Mouse (Mus musculus) brain, embryonic 14.5 days (tissue): ENCODE results near the gene Eif5. TPM values are rescaled to one million over a fixed set of nuclear protein-coding genes. Genes with fewer than 3 reads are reported as not detected.
"Not testable (repeated sequence)": the region's sequence is repeated elsewhere in the genome, so short reads cannot be mapped to it uniquely, and the experiment has no call there.

Source experiments
- DNase-seq: peaks from one replicate; pipeline ENCODE4 v3.0.0-alpha.2; 2011; ENCODE audit warnings: low read depth
- CTCF ChIP-seq: fragments of 200-500 bp; IDR thresholded peaks from 2 replicates; pipeline ENCODE4 v1.5.1; 2012; ENCODE audit warnings: inconsistent platforms, mild to moderate bottlenecking, moderate library complexity, borderline replicate concordance; ENCODE audit not compliant: insufficient read depth, insufficient read length; ENCODE audit errors: extremely low read depth
- POLR2A ChIP-seq: fragments of 200-500 bp; IDR thresholded peaks from 2 replicates; pipeline ENCODE4 v1.6.1; 2012; ENCODE audit warnings: mild to moderate bottlenecking, inconsistent platforms, borderline replicate concordance; ENCODE audit not compliant: poor library complexity, insufficient read depth, insufficient read length, severe bottlenecking; ENCODE audit errors: extremely low read depth
- polyA plus RNA-seq: library from polyadenylated mRNA; depleted of rRNA; stranded (reverse); fragments of >200 nt; gene quantifications from 2 replicates; pipeline ENCODE4 v1.2.3, GENCODE M21; 2012

Gene Eif5
- polyA plus RNA-seq, 1 experiment, result 167 TPM

DNA sequence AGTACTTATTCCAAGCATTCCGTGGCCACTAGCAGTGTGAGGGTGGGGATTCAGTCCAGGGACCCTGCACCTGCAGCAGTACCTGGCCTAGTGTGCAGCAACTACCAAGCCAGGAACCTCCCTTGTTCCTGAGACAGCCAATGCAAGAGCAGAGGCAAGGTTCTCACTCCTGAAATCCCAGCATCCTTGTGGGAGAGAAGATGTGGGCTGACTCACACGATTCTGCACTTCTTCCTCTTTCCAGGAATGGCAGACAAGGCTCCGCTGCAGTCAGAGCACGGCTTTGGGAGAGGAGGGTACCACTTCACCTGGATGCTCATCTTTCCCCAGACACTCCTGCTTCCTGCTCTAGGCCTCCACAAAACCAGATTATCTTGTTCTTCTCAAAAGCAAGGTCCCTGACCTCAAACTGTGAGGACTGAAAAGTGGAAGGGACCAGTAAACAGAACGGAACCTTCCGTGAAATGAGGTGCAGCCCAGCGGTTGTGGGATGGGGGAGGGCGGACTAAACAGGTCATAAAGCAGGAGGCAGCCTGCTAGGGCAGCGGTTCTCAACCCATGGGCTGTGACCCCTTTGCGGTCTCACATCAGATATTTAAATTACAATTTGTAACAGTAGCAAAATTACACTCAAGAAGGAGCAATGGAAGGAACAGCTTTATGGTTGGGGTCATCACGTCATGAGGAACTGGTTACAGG, 4.6 kb upstream of the Eif5 start:
- TF ChIP-seq CTCF, result no peak
- no peak for TF ChIP-seq POLR2A
- no peak for DNase-seq

DNA sequence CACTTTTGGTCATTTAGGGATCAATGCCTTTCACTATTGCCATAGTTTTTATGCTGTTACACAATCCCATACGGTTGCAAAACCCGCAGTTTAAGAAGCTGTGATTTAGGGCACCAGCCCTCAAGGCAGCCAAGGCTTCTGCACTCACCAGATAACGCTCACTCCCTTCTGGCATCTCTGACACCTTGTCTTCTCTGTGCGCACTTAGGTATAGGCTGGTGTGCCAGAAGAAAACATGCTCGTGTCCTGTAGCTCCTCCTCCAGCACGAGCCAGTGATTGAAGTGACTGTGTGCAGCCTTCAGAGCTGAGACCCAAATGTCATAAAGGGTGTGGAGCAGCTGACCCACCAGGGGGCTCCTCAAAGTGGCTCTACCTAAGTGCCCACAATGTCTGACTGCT, 2.5 kb upstream of the Eif5 start:
- no peak for TF ChIP-seq POLR2A
- TF ChIP-seq CTCF, result no peak
- DNase-seq, result no peak

DNA sequence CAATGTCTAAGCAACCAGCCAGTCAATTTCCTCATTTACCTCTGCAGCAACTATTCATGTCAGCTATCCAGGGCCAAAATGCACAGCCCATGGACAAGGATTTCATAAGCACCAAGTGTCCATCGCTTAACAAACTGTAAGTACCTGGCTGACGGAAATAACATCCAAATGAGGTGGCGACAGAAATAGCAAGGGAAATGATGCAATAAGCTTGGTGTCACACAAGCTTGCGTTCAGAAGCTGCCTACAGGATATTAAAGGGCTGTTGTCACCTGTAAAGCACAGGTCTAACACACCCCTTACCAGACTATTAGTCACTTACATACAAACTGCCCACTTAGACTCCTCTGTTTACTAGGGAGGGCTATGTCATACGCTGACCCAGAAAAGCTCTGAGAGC, 2.1 kb upstream of the Eif5 start:
- no peak for TF ChIP-seq CTCF
- TF ChIP-seq POLR2A, result no peak
- DNase-seq, result no peak

DNA sequence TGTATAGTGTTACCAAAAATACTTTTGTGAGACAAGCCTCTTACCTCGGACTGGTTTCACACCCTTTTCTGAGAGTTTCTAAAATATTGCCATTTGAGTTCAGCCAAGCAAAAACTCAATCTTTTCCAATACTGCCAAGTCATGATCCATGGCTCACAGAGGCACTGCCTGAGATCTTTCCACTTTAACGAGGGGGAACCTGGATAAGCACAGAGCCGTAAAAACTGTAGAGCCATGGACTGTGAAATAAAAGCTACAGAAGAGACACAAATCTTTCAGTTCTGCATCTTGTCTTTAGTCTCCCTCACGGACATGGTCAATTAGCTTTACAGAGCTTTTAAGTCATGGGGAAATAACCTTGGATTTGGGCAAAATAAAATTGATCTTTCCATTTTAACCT, 1.1 kb upstream of the Eif5 start:
- DNase-seq, result peak; percentile 16
- TF ChIP-seq CTCF (no peak), POLR2A (no peak)

DNA sequence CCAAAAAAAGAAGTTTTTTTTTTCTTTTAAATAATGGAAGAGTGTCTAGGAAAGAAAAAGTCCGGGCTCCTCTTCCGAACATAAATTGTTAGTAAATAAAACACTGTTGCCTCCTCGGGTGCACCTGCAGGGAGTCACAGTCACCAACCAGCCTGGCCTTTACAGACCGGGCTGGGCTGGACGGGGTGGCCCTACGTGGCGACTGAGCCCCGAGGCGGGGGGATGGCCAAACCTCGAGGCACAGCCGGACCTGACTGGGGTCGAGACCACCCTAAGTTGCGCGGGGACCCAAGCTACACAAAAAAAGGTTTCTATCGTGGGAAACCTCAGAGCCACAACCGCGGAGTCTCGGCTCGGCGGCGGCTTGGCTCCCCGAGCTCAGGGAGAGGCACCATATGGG, 475 bp upstream of the Eif5 start:
- DNase-seq, result no peak
- no peak for TF ChIP-seq CTCF
- TF ChIP-seq POLR2A, result no peak

DNA sequence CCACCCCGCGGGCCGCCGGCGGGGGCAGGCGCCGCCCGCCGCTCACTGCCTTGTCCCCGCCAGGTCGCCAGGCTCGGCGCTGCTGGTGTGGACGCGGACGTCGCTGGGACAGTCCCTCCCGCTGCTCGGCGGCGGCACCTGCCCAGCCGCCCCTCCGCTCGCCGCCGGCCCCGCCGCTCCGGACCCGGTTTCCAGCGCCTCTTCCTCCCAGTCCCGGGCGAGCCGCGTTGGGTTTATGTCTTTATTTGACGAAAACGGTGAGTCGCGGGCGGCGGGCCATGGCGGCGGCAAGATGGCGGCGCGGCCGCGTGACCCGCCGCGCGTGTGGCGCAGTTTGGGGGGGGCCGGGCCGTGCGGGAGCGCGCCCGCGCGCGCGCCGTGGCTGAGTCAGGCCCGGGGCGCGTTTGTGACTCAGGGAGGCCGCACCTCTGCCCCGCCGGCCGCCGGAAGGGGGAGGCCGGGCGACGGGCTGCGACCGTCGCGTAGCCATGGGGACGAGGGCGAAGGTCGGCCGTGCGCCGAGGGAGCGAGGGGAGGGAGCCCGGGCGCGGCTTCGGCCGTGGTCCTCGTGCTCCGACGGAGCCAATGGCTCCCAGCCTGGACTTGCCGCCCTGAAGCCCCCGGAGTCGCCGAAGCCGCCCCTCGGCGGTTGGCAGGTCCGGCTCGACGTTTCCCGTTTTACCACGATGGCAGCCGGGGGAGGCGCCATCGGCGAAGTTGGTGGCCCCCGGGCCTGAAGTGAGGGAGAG, 650 bp downstream of the Eif5 start:
- peak; percentile 86 for DNase-seq
- TF ChIP-seq CTCF, result no peak
- TF ChIP-seq POLR2A, result 0 out of 2 replicates have a peak, but pooled peaks have one; percentile 35

DNA sequence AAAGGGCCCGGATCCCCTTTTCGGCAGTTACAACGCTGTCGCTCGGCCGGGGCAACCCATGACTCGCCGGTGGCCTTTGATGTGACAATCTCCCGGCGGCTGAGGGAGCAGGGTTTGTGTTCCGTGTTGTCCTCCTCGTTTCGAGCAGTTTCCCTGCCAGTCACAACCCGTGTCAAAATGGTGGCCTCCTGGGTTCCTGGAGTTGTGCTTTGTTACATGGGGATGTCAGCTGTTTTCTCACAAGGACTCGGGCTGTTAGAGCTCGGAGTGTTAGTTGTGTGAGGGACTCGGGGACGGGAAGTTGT, 1.2 kb downstream of the Eif5 start:
- DNase-seq, result no peak
- no peak for TF ChIP-seq CTCF
- TF ChIP-seq POLR2A, result no peak

DNA sequence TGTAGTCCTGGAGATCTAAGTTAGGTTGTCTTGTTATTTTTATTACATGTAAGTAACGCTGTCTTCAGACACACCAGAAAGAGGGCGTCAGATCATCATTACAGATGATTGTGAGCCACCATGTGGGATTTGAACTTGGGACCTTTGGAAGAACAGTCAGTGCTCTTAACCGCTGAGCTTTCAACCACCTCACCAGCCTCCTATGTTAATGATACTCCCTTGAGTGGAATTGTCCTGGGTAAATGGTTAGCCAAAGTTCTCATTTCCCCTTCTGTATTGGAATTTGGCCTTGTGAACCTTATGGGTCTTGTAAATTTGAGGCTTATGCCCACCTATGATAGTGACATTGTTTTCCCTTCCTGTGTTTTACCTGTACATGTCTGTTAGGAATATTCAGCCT, 9.3 kb downstream of the Eif5 start:
- TF ChIP-seq POLR2A, result no peak
- TF ChIP-seq CTCF, result no peak
- DNase-seq, result no peak

DNA sequence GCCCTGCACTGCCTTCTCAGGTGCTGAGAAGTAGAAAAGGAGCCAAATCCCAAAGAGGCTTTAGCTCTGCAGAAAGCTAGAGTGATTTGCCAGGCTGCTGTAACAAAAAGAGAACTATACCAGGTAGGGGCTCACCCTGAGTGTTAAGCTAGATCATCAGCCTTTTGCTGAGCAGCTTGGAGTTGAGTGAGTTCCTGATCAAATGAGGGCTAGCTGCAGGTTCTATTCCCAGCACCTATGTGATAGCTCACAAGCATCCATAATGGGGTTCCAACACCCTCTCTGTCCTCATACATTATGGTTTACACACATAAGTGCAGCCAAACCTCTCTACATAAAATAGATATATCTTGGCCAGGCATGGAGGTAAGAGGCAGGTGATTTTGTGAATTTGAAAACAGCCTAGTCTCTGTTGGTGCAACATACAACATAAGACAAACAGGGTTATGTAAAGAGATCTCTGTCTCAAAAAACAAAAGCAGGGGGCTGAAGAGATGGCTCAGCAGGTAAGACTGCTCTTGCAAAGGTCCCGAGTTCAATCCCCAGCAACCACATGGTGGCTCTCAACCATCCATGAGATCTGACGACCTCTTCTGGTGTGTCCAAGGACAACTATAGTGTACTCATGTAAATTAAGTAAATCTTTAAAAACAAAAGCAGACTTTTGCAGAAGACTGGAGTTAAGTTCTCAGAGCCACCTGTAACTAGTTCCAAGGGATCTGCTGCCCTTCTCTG, 10.9 kb downstream of the Eif5 start:
- TF ChIP-seq CTCF, result no peak
- TF ChIP-seq POLR2A, result no peak

DNA sequence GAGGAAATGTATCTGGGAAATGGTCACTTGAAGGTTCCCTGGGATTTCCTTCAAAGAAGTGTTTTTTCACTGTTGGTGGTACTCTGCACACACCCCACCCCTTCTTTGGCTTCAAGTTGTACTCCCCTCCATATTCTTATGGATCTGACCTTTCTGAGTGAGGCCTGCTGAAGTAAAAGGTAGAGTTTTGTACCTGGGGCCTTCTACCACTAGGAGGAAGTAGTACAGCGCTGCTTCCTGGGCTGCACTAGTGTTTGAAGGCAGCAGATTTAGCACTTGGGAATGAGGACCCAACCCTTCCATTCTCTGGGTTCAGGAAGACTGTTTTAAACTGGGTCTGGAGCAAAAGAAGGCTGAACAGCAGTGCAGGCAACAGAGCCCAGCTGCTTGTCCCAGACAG, 12.9 kb downstream of the Eif5 start:
- DNase-seq, result no peak
- TF ChIP-seq CTCF (no peak), POLR2A (no peak)

More for the DNA sequence above, 10.9 kb downstream of the Eif5 start:
- DNase-seq, result no peak

DNA sequence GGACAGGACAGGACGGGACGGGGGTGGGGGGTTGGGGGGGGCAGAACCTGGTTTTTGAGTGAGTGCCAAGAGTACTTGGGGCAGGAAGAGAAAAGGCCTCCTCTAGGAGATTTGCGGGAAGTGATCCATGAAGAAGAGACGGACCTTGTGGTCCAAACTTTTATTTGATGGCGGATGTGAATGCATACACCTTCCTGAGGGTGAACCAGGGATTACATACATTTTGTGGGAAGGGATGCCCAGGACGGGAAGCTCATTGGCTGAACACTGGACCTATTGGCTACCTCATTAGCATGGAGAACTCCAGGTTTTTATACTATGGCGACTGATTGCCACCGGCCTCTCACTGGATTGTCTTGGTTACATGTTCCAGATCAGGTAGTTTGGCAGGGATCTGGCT, 14.5 kb downstream of the Eif5 start:
- TF ChIP-seq POLR2A, result no peak
- TF ChIP-seq CTCF, result no peak
- DNase-seq, result no peak

DNA sequence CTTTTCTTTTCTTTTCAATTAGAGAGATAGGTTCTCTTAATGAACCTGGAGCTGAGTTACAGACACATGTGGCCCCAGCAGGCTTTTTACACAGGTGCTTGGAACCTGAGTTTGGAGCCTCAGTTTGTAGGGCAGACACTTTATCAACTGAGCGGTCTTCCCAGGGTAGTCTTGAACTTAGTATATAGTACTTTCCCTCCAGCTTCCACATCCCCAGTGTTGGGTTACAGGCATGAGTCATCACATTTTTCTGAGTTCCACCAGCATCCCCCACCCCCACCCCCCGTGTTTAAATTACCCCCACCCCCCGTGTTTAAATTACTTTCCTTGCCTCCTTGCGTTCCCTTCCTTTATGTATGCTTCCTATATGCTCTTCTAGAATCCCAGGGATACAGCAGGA, 17.5 kb downstream of the Eif5 start:
- DNase-seq, result no peak
- no peak for TF ChIP-seq POLR2A
- TF ChIP-seq CTCF, result no peak

DNA sequence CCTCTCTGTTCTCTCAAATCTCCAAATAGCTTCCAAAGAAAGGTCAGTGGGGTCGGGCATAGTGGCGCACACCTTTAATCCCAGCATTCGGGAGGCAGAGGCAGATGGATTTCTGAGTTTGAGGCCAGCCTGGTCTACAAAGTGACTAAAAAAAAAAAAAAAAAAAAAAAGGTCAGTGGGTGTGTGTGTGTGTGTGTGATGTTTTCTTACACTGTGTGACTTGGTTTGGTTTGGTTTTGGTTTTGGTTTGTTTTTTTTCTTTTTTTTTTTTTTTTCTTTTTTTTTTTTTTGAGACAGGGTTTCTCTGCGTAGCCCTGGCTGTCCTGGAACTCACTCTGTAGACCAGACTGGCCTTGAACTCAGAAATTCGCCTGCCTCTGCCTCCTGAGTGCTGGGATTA, 18.1 kb downstream of the Eif5 start:
- DNase-seq, result not testable (repeated sequence)
